Mouse (Mus musculus): ENCODE measurements at regions not wholly inside any gene's neighbourhood (a gene's known extent, or its start where the extent isn't known, plus 50 kb on each side); places are given as distances from the start of the nearest gene placed in this dataset.
A peak's percentile ranks its signal among the peaks of the same experiment; 100 is the strongest.

- peak; percentile 1 for DNase-seq
These were observed 743.7 kb upstream of the Car10 start for GRCm38 (mm10) chr11:92354160-92354559.

DNA sequence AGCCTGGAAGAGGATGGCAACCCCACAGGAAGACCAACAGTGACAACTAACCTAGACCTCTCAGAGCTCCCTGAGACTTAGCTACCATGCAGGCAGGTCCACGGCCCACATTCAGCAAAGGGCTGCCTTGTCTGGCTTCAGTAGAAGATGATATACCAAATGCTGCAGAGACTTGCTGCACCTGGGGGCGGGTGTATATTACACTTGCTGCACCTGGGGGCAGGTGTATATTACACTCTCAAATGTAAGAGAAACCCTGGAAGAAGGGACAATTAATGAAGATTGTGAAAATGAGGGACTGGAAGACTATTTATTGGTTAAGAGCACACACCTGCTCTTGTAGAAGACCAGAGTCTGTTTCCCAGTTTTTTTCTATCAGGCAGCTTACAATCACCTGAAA, 759.2 kb upstream of the Kif2b start:
- DNase-seq, result no peak

DNA sequence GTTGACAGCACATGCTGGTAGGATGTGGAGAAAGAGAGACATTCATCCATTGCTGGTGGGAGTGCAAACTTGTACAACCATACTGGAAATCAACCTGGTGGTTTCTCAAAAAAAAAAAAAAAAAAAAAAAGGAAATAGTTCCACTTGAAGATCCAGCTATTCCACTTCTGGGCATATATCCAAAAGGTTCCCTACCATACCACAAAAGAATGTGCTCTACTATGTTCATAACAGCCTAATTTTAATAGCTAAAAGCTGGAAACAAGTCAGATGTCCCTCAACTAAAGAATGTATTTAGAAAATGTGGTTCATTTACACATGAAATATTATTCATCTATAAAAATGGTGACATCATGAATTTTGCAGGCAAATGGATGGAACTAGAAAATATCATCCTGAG, 757.9 kb upstream of the Kif2b start:
- DNase-seq, result no peak

- no peak for DNase-seq
These were observed 725.7 kb upstream of the Kif2b start for GRCm38 (mm10) chr11:92303052-92303451.
